In genomic region chr4:124803406-124803805, GRCm38 (mm10) we compare ENCODE assay signal across 9 mouse cellular contexts. TPM values are rescaled to one million over a fixed set of nuclear protein-coding genes. Genes with fewer than 3 reads are reported as not detected.
DNase-seq lines count a peak whose midpoint lies in the region; ATAC-seq and TF ChIP-seq lines count a peak whose summit lies in the region.
"Had no signal": no experiment of that assay in that cellular context is flagged by ENCODE, and none has a peak within 500 bp of the region (broad histone marks: within the 10 kb centered on the region; RNA-seq: fewer than 3 reads in every experiment).

No protein-coding gene starts in this region.

- H3K4me3 ChIP-seq in heart, embryonic 16.5 days (ENCODE audit: low read length): peak overlapping the region; percentile 94
- peak overlapping the region; percentile 29 for H3K4me3 ChIP-seq in bone marrow, adult 2 months (replicated peaks; ENCODE audit: control insufficient read depth, low read depth, low read length)
- peak overlapping the region; percentile 87 for H3K4me3 ChIP-seq in hindbrain, embryonic 15.5 days
- peak overlapping the region; percentile 88 for H3K4me3 ChIP-seq in midbrain, embryonic 14.5 days (replicated peaks; ENCODE audit: low read depth, low read length)

- WGBS in heart, embryonic 16.5 days: 72% methylated on average over 6 of the region's 6 CpGs
- WGBS in bone marrow, adult 2 months: 35% methylated on average over 6 of the region's 6 CpGs
- 82% methylated on average over 6 of the region's 6 CpGs for WGBS in hindbrain, embryonic 15.5 days
- WGBS in midbrain, embryonic 14.5 days: 78% methylated on average over 6 of the region's 6 CpGs

- H3K9ac ChIP-seq in heart, embryonic 16.5 days (ENCODE audit: low read length): no peak overlapping the region; the same call in 1 of the 2 replicates
- no peak overlapping the region for H3K9ac ChIP-seq in hindbrain, embryonic 15.5 days
- peak overlapping the region; percentile 86 for H3K9ac ChIP-seq in midbrain, embryonic 14.5 days (replicated peaks; ENCODE audit: low read length)

- no peaks in the 10 kb centered on the region for H3K9me3 ChIP-seq in heart, embryonic 16.5 days (replicated peaks; ENCODE audit: control insufficient read depth, low read length)
- H3K9me3 ChIP-seq in hindbrain, embryonic 15.5 days: no peaks in the 10 kb centered on the region
- no peaks in the 10 kb centered on the region for H3K9me3 ChIP-seq in midbrain, embryonic 14.5 days (ENCODE audit: control insufficient read depth, low read length)

- intact Hi-C loops in heart, postnatal 14 days (cut with DNase I): loop anchor here (5.0 to 10.0 kb wide), 3 partner anchors 51 to 131 kb away; partner anchors contain the start of genes 9930104L06Rik and Cdca8
- intact Hi-C loops in gastrocnemius, postnatal 14 days (cut with DNase I; ENCODE audit: low total_unique reads): loop anchor here (5.0 kb wide), 1 partner anchor 44 kb away; no protein-coding TSS in a partner anchor

- no peak overlapping the region for H3K27ac ChIP-seq in heart, embryonic 16.5 days (ENCODE audit: low read length)
- H3K27ac ChIP-seq in bone marrow, adult 2 months (ENCODE audit: control insufficient read depth, insufficient read depth, low read depth, low read length, poor library complexity): no peak overlapping the region
- no peak overlapping the region for H3K27ac ChIP-seq in hindbrain, embryonic 15.5 days (replicated peaks)
- no peak overlapping the region for H3K27ac ChIP-seq in midbrain, embryonic 14.5 days (replicated peaks; ENCODE audit: low read depth, low read length)

- peaks cover 21% of the 10 kb centered on the region for H3K36me3 ChIP-seq in heart, embryonic 16.5 days (ENCODE audit: control insufficient read depth, insufficient read depth)
- peaks cover 40% of the 10 kb centered on the region for H3K36me3 ChIP-seq in hindbrain, embryonic 15.5 days
- H3K36me3 ChIP-seq in midbrain, embryonic 14.5 days (ENCODE audit: control insufficient read depth, insufficient read depth, low read length): peaks cover 50% of the 10 kb centered on the region

- peak overlapping the region; percentile 81 for H3K4me2 ChIP-seq in heart, embryonic 16.5 days (ENCODE audit: low read depth, low read length)
- H3K4me2 ChIP-seq in hindbrain, embryonic 15.5 days: peak overlapping the region; percentile 78
- H3K4me2 ChIP-seq in midbrain, embryonic 14.5 days (ENCODE audit: low read length): peak overlapping the region; percentile 90

- H3K27me3 ChIP-seq in heart, embryonic 16.5 days (ENCODE audit: control insufficient read depth, insufficient read depth, low read length): no peaks in the 10 kb centered on the region
- H3K27me3 ChIP-seq in hindbrain, embryonic 15.5 days: no peaks in the 10 kb centered on the region
- no peaks in the 10 kb centered on the region for H3K27me3 ChIP-seq in midbrain, embryonic 14.5 days (ENCODE audit: control insufficient read depth, insufficient read depth, low read length)

- no peak for DNase-seq in heart, postnatal 14 days
- no peak for DNase-seq in midbrain, embryonic 14.5 days
- no peak for DNase-seq in cerebellum, adult 8-10 months
- DNase-seq in gastrocnemius, postnatal 14 days: no peak
- DNase-seq in gastrocnemius, postnatal 25 days: no peak
- DNase-seq: thymus, postnatal 25 days had no signal

- no peak for TF ChIP-seq CTCF in bone marrow, adult 2 months (IDR thresholded peaks at IDR 0.05; ENCODE audit: control insufficient read depth, insufficient read depth, low read length)

- ATAC-seq in heart, embryonic 16.5 days (replicated peaks; ENCODE audit: extremely low read depth, insufficient read depth, low FRiP score): no peak
- no peak for ATAC-seq in hindbrain, embryonic 15.5 days (ENCODE audit: low FRiP score, low read depth)
- no peak for ATAC-seq in midbrain, embryonic 14.5 days (ENCODE audit: low FRiP score, low TSS enrichment)

- H3K4me1 ChIP-seq in heart, embryonic 16.5 days (ENCODE audit: control insufficient read depth, insufficient read depth, low read length): peaks cover 12% of the 10 kb centered on the region
- H3K4me1 ChIP-seq in bone marrow, adult 2 months (ENCODE audit: control insufficient read depth, insufficient read depth, low read length): peaks cover 3% of the 10 kb centered on the region
- peaks cover 15% of the 10 kb centered on the region for H3K4me1 ChIP-seq in hindbrain, embryonic 15.5 days (replicated peaks)
- H3K4me1 ChIP-seq in midbrain, embryonic 14.5 days (ENCODE audit: control insufficient read depth, insufficient read depth, low read length): peaks cover 11% of the 10 kb centered on the region

- no peak for TF ChIP-seq POLR2A in bone marrow, adult 2 months (IDR thresholded peaks at IDR 0.05; ENCODE audit: borderline replicate concordance, control insufficient read depth, low read depth, low read length)

RNA-seq across cellular contexts. Expression of gene Mtf1, which starts 1.5 kb away (rescaled TPM):
- polyA plus RNA-seq in heart, embryonic 16.5 days (2015; fragmentation: Nextera tagmentation; extraction: Ambion mirVana): 11.5 and 13.0 TPM in 2 replicates
- 10 to 100 TPM; 12.8 to 15.7 TPM for total RNA-seq in heart, postnatal 14 days (2021)
- polyA plus RNA-seq in bone marrow, adult 2 months (2011; ENCODE audit: insufficient read depth, insufficient read length, low replicate concordance, missing spikeins): 12.5 and 13.4 TPM in 2 replicates
- 11.1 and 11.6 TPM in 2 replicates for polyA plus RNA-seq in hindbrain, embryonic 15.5 days (2015; fragmentation: Nextera tagmentation; extraction: Ambion mirVana)
- polyA plus RNA-seq in midbrain, embryonic 14.5 days (2014; fragmentation: Nextera tagmentation; extraction: Ambion mirVana): 11.4 and 13.4 TPM in 2 replicates
- total RNA-seq in gastrocnemius, postnatal 14 days (2021): 10 to 100 TPM in 1 of 2 experiments, 1 to 10 TPM in 1; 8.0 to 10.7 TPM
- total RNA-seq in gastrocnemius, postnatal 25 days (2021): 10 to 100 TPM; 11.4 to 13.1 TPM

RNA-seq across cellular contexts. Expression of gene Yrdc, which starts 47.1 kb away (rescaled TPM):
- 22.3 and 22.6 TPM in 2 replicates for polyA plus RNA-seq in heart, embryonic 16.5 days (2015; fragmentation: Nextera tagmentation; extraction: Ambion mirVana)
- total RNA-seq in heart, postnatal 14 days (2021): 10 to 100 TPM; 17.5 to 17.9 TPM
- polyA plus RNA-seq in bone marrow, adult 2 months (2011; ENCODE audit: insufficient read depth, insufficient read length, low replicate concordance, missing spikeins): 22.8 and 27.6 TPM in 2 replicates
- polyA plus RNA-seq in hindbrain, embryonic 15.5 days (2015; fragmentation: Nextera tagmentation; extraction: Ambion mirVana): 46.3 and 50.4 TPM in 2 replicates
- polyA plus RNA-seq in midbrain, embryonic 14.5 days (2014; fragmentation: Nextera tagmentation; extraction: Ambion mirVana): 57.3 and 59.1 TPM in 2 replicates
- total RNA-seq in gastrocnemius, postnatal 14 days (2021): 1 to 10 TPM; 7.9 to 8.4 TPM
- 10 to 100 TPM in 1 of 2 experiments, 1 to 10 TPM in 1; 6.4 to 10.9 TPM for total RNA-seq in gastrocnemius, postnatal 25 days (2021)

RNA-seq across cellular contexts. Expression of gene 1110065P20Rik, which starts 47.6 kb away (rescaled TPM):
- 40.0 and 40.8 TPM in 2 replicates for polyA plus RNA-seq in heart, embryonic 16.5 days (2015; fragmentation: Nextera tagmentation; extraction: Ambion mirVana)
- 10 to 100 TPM; 23.9 to 24.8 TPM for total RNA-seq in heart, postnatal 14 days (2021)
- 7.8 and 12.3 TPM in 2 replicates for polyA plus RNA-seq in bone marrow, adult 2 months (2011; ENCODE audit: insufficient read depth, insufficient read length, low replicate concordance, missing spikeins)
- polyA plus RNA-seq in hindbrain, embryonic 15.5 days (2015; fragmentation: Nextera tagmentation; extraction: Ambion mirVana): 98.8 and 103 TPM in 2 replicates
- polyA plus RNA-seq in midbrain, embryonic 14.5 days (2014; fragmentation: Nextera tagmentation; extraction: Ambion mirVana): 85.1 and 110 TPM in 2 replicates
- total RNA-seq in gastrocnemius, postnatal 14 days (2021): 10 to 100 TPM; 20.2 to 21.4 TPM
- 10 to 100 TPM; 17.1 to 21.0 TPM for total RNA-seq in gastrocnemius, postnatal 25 days (2021)

RNA-seq across cellular contexts. Expression of gene Maneal, which starts 58.6 kb away (rescaled TPM):
- polyA plus RNA-seq in heart, embryonic 16.5 days (2015; fragmentation: Nextera tagmentation; extraction: Ambion mirVana): 0.07 and 0.29 TPM in 2 replicates
- total RNA-seq in heart, postnatal 14 days (2021): under 1 TPM; 0.10 to 0.17 TPM
- not detected in 2 replicates for polyA plus RNA-seq in bone marrow, adult 2 months (2011; ENCODE audit: insufficient read depth, insufficient read length, low replicate concordance, missing spikeins)
- polyA plus RNA-seq in hindbrain, embryonic 15.5 days (2015; fragmentation: Nextera tagmentation; extraction: Ambion mirVana): 15.9 and 16.0 TPM in 2 replicates
- 16.9 and 18.5 TPM in 2 replicates for polyA plus RNA-seq in midbrain, embryonic 14.5 days (2014; fragmentation: Nextera tagmentation; extraction: Ambion mirVana)
- under 1 TPM; 0.16 TPM for total RNA-seq in gastrocnemius, postnatal 14 days (2021)
- total RNA-seq in gastrocnemius, postnatal 25 days (2021): under 1 TPM; 0.18 to 0.35 TPM

Comparison
In these comparisons a context has a peak if more than half of its experiments do, and no peak if none do; other contexts are left out.
1. H3K4me3 ChIP-seq: peak in every context shown above with its lines; median percentile 94 in heart, embryonic 16.5 days; 88 in midbrain, embryonic 14.5 days; 87 in hindbrain, embryonic 15.5 days; 29 in bone marrow, adult 2 months.